Mouse (Mus musculus): ENCODE measurements at regions not wholly inside any gene's neighbourhood (a gene's known extent, or its start where the extent isn't known, plus 50 kb on each side); places are given as distances from the start of the nearest gene placed in this dataset.

DNA sequence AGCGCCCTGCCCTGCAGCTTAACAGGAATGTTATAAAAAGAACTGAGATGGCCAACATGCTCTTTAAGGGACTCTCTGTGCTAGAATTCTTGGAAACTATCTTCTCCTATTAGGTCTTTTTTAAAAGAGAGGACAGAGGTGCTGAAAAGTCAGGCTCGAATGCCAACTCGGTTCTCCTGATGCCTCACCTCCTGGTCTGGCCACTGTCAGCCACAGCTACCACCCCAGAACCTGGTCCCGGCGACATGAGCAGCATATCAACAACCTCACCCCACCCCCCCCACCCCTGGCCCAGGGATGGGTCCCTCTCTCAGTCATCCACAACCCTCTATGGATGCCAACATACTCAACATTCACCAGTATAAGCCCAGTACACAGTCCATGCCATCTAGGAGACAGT is 49.8 kb upstream of the Rgma start:
- Histone ChIP-seq H3K4me3 (ENCODE audit: low read length) (no peak overlapping the region), H3K9ac (ENCODE audit: low read depth, low read length) (no peak overlapping the region), H3K36me3 (ENCODE audit: control insufficient read depth, insufficient read depth, low read length) (no peaks in the 10 kb centered on the region), H3K4me2 (ENCODE audit: low read length) (no peak overlapping the region), H3K27me3 (replicated peaks; ENCODE audit: control insufficient read depth, insufficient read depth, low read length) (no peaks in the 10 kb centered on the region), H3K9me3 (ENCODE audit: control insufficient read depth, low read length) (no peaks in the 10 kb centered on the region), H3K27ac (ENCODE audit: low read depth, low read length) (no peak overlapping the region), H3K4me1 (ENCODE audit: control insufficient read depth, insufficient read depth, low read depth, low read length) (no peaks in the 10 kb centered on the region)
- WGBS, result 97% methylated on average over 5 of the region's 5 CpGs
- ATAC-seq, result no peak
